Mouse (Mus musculus): ENCODE measurements around the gene Adad2. TPM values are rescaled to one million over a fixed set of nuclear protein-coding genes. Genes with fewer than 3 reads are reported as not detected.

Gene Adad2
- polyA plus RNA-seq (2015; fragmentation: Nextera tagmentation; extraction: Ambion mirVana), result not detected in 2 replicates

DNA sequence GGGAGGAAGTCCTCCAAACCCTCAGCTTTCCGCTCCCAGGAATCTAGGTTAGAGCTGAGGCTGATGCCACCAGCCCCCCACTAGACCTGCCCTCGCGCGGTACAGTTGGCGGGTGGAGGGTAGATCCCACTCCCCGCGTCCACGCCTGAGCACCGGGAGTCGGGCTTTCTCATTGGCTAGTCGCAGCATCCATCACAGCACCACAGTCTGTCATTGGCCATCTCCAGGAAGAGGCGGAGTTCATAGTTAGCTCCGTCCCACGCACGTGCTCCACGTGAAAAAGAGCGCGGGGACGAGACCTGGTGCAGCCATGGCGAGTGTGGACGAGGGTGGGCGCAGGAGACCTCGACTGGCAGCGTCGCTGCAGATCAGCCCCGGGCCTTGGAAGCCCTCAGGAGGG, at the start of gene Adad2:
Gene Adad2 (plus strand): TSS at position 277 of the 400 bp plus-strand sequence.
- H3K4me3 ChIP-seq (ENCODE audit: low read depth, low read length), result no peak within 1 kb of the TSS
- no peaks in the 10 kb centered on the region for H3K27me3 ChIP-seq (ENCODE audit: insufficient read depth, low read length)
- no peak within 1 kb of the TSS for H3K9ac ChIP-seq (replicated peaks)
- DNase-seq (no peak), ATAC-seq (no peak)
- H3K4me1 ChIP-seq (ENCODE audit: insufficient read depth), result no peaks in the 10 kb centered on the region
- no peak for TF ChIP-seq CTCF (IDR thresholded peaks at IDR 0.05; ENCODE audit: low read depth)
- TF ChIP-seq EP300 (IDR thresholded peaks at IDR 0.05; ENCODE audit: low read depth), result no peak
- H3K27ac ChIP-seq (ENCODE audit: low read depth), result no peak within 1 kb of the TSS
- H3K4me2 ChIP-seq (ENCODE audit: low read depth, low read length), result no peak within 1 kb of the TSS
- H3K36me3 ChIP-seq (replicated peaks; ENCODE audit: insufficient read depth, low read length), result no peaks in the 10 kb centered on the region
- WGBS (ENCODE audit: insufficient replicate concordance), result 77% methylated on average over 24 of the region's 26 CpGs
- peaks cover 4% of the 10 kb centered on the region for H3K9me3 ChIP-seq (ENCODE audit: low read length)

DNA sequence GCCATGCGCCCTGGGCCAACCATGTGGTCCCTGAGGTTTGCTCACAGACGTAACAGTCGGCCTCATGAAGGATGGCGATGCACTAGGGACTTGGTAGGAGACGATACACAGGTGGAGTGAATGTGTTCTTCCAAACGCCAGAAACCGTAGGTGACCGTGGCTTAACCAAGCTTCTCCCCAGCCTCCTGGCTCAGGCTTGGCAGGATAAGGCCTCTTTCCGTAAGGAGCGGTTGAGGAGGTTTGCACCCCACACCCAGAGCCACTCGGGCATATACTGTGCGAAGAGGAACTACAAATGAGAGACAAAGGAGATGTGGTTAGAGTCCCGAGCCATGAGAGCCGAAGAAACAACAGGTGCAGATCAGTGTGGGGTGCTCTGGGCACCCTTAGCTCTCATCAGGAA, 48.7 kb upstream of the Adad2 start:
- no peak overlapping the region for H3K9ac ChIP-seq (replicated peaks)
- H3K4me3 ChIP-seq (ENCODE audit: low read depth, low read length), result no peak overlapping the region
- no peak for DNase-seq
- peak overlapping the region; percentile 56 for H3K27ac ChIP-seq (ENCODE audit: low read depth)
- H3K4me2 ChIP-seq (ENCODE audit: low read depth, low read length), result no peak overlapping the region
- no peaks in the 10 kb centered on the region for H3K27me3 ChIP-seq (ENCODE audit: insufficient read depth, low read length)
- H3K9me3 ChIP-seq (ENCODE audit: low read length), result no peaks in the 10 kb centered on the region
- TF ChIP-seq CTCF (IDR thresholded peaks at IDR 0.05; ENCODE audit: low read depth) (no peak), EP300 (IDR thresholded peaks at IDR 0.05; ENCODE audit: low read depth) (no peak)
- peak; percentile 61 for ATAC-seq
- H3K36me3 ChIP-seq (replicated peaks; ENCODE audit: insufficient read depth, low read length), result peaks cover 32% of the 10 kb centered on the region
- 81% methylated on average over 14 of the region's 14 CpGs for WGBS (ENCODE audit: insufficient replicate concordance)
- peaks cover 5% of the 10 kb centered on the region for H3K4me1 ChIP-seq (ENCODE audit: insufficient read depth)

DNA sequence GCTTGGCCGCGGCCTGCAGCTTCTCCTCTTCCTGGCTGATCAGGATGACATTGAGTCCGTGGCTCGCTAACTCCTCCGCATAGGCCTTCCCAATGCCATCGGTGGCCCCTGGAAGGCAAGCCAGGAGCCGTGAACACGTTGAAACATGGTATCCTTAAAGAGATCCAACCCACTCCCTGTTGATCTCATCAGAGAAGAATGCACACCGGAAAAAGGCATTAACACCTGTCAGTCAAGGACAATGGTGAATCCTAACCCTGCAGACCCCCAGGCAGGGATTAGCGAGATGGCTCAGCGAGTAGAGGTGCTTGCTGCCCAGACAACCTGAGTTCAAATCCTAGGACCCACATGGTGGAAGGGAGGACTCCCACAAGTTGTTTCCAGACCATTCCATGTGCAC, 46.2 kb upstream of the Adad2 start:
- Histone ChIP-seq H3K27me3 (ENCODE audit: insufficient read depth, low read length) (no peaks in the 10 kb centered on the region), H3K4me1 (ENCODE audit: insufficient read depth) (no peaks in the 10 kb centered on the region), H3K4me2 (ENCODE audit: low read depth, low read length) (no peak overlapping the region), H3K36me3 (replicated peaks; ENCODE audit: insufficient read depth, low read length) (peaks cover 32% of the 10 kb centered on the region), H3K9me3 (ENCODE audit: low read length) (no peaks in the 10 kb centered on the region), H3K9ac (replicated peaks) (no peak overlapping the region), H3K4me3 (ENCODE audit: low read depth, low read length) (no peak overlapping the region), H3K27ac (ENCODE audit: low read depth) (no peak overlapping the region)
- WGBS (ENCODE audit: insufficient replicate concordance), result 84% methylated on average over 11 of the region's 11 CpGs
- no peak for ATAC-seq
- no peak for TF ChIP-seq EP300 (IDR thresholded peaks at IDR 0.05; ENCODE audit: low read depth)
- TF ChIP-seq CTCF (IDR thresholded peaks at IDR 0.05; ENCODE audit: low read depth), result no peak
- DNase-seq, result no peak

DNA sequence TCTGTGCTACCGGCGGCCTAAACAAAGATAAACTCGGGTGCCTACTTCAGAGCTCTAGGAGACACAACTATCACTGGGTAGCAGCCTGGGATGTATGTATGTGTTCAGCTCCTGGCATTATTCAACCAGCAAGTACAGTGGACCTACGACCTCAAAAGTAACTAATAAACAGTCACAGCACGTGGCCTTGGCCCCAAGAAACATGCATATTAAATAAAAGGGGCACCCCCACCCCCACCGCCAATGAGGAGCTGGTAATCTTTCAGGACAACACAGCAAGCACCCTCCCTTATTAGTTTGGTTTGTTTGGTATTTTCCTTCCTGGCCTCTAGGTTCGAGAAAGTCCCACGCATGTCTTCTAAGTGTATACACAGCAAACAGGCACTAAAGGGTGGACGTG, 44.3 kb upstream of the Adad2 start:
- 81% methylated on average over 9 of the region's 9 CpGs for WGBS (ENCODE audit: insufficient replicate concordance)
- ATAC-seq (no peak), DNase-seq (no peak)
- no peak overlapping the region for H3K4me2 ChIP-seq (ENCODE audit: low read depth, low read length)
- H3K27me3 ChIP-seq (ENCODE audit: insufficient read depth, low read length), result no peaks in the 10 kb centered on the region
- no peaks in the 10 kb centered on the region for H3K4me1 ChIP-seq (ENCODE audit: insufficient read depth)
- no peak overlapping the region for H3K4me3 ChIP-seq (ENCODE audit: low read depth, low read length)
- no peak for TF ChIP-seq CTCF (IDR thresholded peaks at IDR 0.05; ENCODE audit: low read depth)
- no peak for TF ChIP-seq EP300 (IDR thresholded peaks at IDR 0.05; ENCODE audit: low read depth)
- no peak overlapping the region for H3K9ac ChIP-seq (replicated peaks)
- peaks cover 28% of the 10 kb centered on the region for H3K36me3 ChIP-seq (replicated peaks; ENCODE audit: insufficient read depth, low read length)
- no peaks in the 10 kb centered on the region for H3K9me3 ChIP-seq (ENCODE audit: low read length)
- no peak overlapping the region for H3K27ac ChIP-seq (ENCODE audit: low read depth)

DNA sequence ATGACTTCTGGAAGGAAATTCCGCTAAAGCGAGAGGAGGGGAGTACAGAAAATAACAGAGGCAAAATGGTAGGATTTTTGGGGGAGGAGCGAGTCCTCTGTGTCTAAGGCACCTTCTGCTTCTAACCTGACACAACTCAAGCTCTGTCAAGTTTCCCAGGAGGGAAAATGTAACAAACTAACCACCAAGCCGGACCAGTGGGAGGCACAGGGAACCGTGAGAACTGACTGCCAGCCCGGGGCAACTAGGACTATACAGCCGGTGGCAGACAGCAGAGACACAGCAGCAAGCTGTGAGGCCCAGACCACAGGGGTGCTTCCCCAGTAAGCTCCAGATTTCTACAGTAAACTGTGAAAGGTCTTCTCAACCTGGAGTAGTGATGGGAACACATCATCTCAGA, 43.6 kb upstream of the Adad2 start:
- Histone ChIP-seq H3K36me3 (replicated peaks; ENCODE audit: insufficient read depth, low read length) (peaks cover 24% of the 10 kb centered on the region), H3K4me2 (ENCODE audit: low read depth, low read length) (no peak overlapping the region), H3K9ac (replicated peaks) (no peak overlapping the region), H3K4me3 (ENCODE audit: low read depth, low read length) (no peak overlapping the region), H3K4me1 (ENCODE audit: insufficient read depth) (peaks cover under 1% of the 10 kb centered on the region; the same call in 1 of the 2 replicates), H3K9me3 (ENCODE audit: low read length) (no peaks in the 10 kb centered on the region), H3K27ac (ENCODE audit: low read depth) (no peak overlapping the region), H3K27me3 (ENCODE audit: insufficient read depth, low read length) (no peaks in the 10 kb centered on the region)
- ATAC-seq, result no peak
- no peak for DNase-seq
- no peak for TF ChIP-seq EP300 (IDR thresholded peaks at IDR 0.05; ENCODE audit: low read depth)
- TF ChIP-seq CTCF (IDR thresholded peaks at IDR 0.05; ENCODE audit: low read depth), result no peak
- 77% methylated on average over 7 of the region's 7 CpGs for WGBS (ENCODE audit: insufficient replicate concordance)

DNA sequence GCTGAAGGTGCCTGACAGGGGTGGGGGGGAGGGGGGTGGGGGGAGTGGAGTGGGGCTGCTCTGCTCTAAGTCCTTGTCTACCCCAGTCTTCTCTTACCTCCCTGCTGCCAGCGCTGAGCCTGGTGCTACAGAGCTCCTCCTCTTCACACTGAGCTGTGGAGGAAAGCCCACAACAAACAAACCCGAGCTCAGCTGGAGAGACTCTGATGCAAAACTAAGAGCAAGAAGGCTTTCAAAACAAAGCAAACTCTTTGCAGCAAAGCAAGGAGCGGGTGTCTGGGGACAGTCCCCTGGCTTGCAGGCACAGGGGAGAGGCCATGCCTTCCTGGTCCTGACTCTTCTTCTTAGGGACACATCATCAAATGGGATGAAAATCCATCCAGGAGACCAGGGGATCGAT, 42.7 kb upstream of the Adad2 start:
- peaks cover 20% of the 10 kb centered on the region for H3K36me3 ChIP-seq (replicated peaks; ENCODE audit: insufficient read depth, low read length)
- no peak overlapping the region for H3K4me2 ChIP-seq (ENCODE audit: low read depth, low read length)
- H3K27ac ChIP-seq (ENCODE audit: low read depth), result no peak overlapping the region
- no peak for DNase-seq
- WGBS (ENCODE audit: insufficient replicate concordance), result 49% methylated on average over 4 of the region's 4 CpGs
- H3K4me1 ChIP-seq (ENCODE audit: insufficient read depth), result peaks cover 7% of the 10 kb centered on the region; the same call in 1 of the 2 replicates
- no peak overlapping the region for H3K9ac ChIP-seq (replicated peaks)
- H3K4me3 ChIP-seq (ENCODE audit: low read depth, low read length), result no peak overlapping the region
- TF ChIP-seq EP300 (IDR thresholded peaks at IDR 0.05; ENCODE audit: low read depth), result no peak
- TF ChIP-seq CTCF (IDR thresholded peaks at IDR 0.05; ENCODE audit: low read depth), result no peak
- no peaks in the 10 kb centered on the region for H3K9me3 ChIP-seq (ENCODE audit: low read length)
- no peak for ATAC-seq
- H3K27me3 ChIP-seq (ENCODE audit: insufficient read depth, low read length), result no peaks in the 10 kb centered on the region

DNA sequence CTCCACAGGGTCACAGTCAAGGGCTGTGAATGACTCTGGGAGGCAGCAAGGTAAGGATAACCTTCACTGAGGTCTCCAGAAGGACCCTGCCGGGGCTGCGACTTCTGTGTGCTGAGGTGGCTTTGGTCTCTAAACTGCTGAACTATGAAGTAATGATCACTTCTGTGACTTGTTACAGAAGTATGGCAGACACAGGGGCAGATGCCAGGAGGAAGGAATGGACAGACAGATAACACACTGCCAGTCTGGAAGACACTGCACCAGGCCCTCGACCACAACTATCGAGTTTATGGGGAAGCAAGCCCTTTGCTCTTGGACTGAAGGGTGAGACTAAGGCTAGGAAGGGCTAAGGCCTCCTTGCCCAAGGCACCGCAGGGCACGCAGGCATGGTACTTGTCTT, 41.4 kb upstream of the Adad2 start:
- WGBS (ENCODE audit: insufficient replicate concordance), result 50% methylated on average over 6 of the region's 6 CpGs

More for the DNA sequence above, 41.4 kb upstream of the Adad2 start:
- no peak overlapping the region for H3K4me3 ChIP-seq (ENCODE audit: low read depth, low read length)
- H3K27ac ChIP-seq (ENCODE audit: low read depth), result no peak overlapping the region
- H3K4me2 ChIP-seq (ENCODE audit: low read depth, low read length), result no peak overlapping the region
- no peak overlapping the region for H3K9ac ChIP-seq (replicated peaks)
- TF ChIP-seq CTCF (IDR thresholded peaks at IDR 0.05; ENCODE audit: low read depth), result no peak
- TF ChIP-seq EP300 (IDR thresholded peaks at IDR 0.05; ENCODE audit: low read depth), result no peak
- peaks cover 15% of the 10 kb centered on the region for H3K4me1 ChIP-seq (ENCODE audit: insufficient read depth)
- H3K36me3 ChIP-seq (replicated peaks; ENCODE audit: insufficient read depth, low read length), result peaks cover 9% of the 10 kb centered on the region
- no peak for ATAC-seq
- no peaks in the 10 kb centered on the region for H3K27me3 ChIP-seq (ENCODE audit: insufficient read depth, low read length)
- H3K9me3 ChIP-seq (ENCODE audit: low read length), result no peaks in the 10 kb centered on the region
- DNase-seq, result no peak
